Mouse (Mus musculus) forebrain, embryonic 11.5 days (tissue): Measurements from ENCODE around the gene Jade2. TPM values are rescaled to one million over a fixed set of nuclear protein-coding genes. Genes with fewer than 3 reads are reported as not detected.

Experiments used
- ATAC-seq: fragments of 200-750 bp; cut with Nextera tagmentation; replicated peaks from 2 replicates; pipeline ENCODE4 v1.8.0; 2017; ENCODE audit warnings: moderate TSS enrichment; ENCODE audit not compliant: low FRiP score
- DNase-seq: peaks from one replicate; pipeline ENCODE4 v3.0.0-alpha.2; 2017; ENCODE audit warnings: low spot score
- H3K27ac ChIP-seq: fragments of 300-500 bp; sonication (generic); 2 replicates; pipeline ENCODE4 v1.5.1; 2014; ENCODE audit warnings: low read depth, low read length
- H3K27me3 ChIP-seq: fragments of 300-500 bp; sonication (generic); 2 replicates; pipeline ENCODE4 v1.6.1; 2014; ENCODE audit warnings: mild to moderate bottlenecking, low read length, mixed read lengths; ENCODE audit not compliant: control insufficient read depth, insufficient read depth
- H3K36me3 ChIP-seq: fragments of 300-500 bp; sonication (generic); 2 replicates; pipeline ENCODE4 v1.6.1; 2014; ENCODE audit warnings: mild to moderate bottlenecking, low read length, moderate library complexity, mixed read lengths; ENCODE audit not compliant: control insufficient read depth, insufficient read depth
- H3K4me1 ChIP-seq: fragments of 300-500 bp; sonication (generic); replicated peaks from 2 replicates; pipeline ENCODE4 v1.6.1; 2014; ENCODE audit warnings: low read length, mixed read lengths; ENCODE audit not compliant: control insufficient read depth, insufficient read depth
- H3K4me2 ChIP-seq: fragments of 300-500 bp; sonication (generic); 2 replicates; pipeline ENCODE4 v1.6.1; 2014; ENCODE audit warnings: low read depth, mild to moderate bottlenecking, low read length, moderate library complexity, mixed read lengths; ENCODE audit not compliant: severe bottlenecking
- H3K4me3 ChIP-seq: fragments of 300-500 bp; sonication (generic); 2 replicates; pipeline ENCODE4 v1.5.1; 2014; ENCODE audit warnings: low read depth, low read length
- H3K9ac ChIP-seq: fragments of 300-500 bp; sonication (generic); 2 replicates; pipeline ENCODE4 v1.6.1; 2014; ENCODE audit warnings: low read length
- H3K9me3 ChIP-seq: fragments of 300-500 bp; sonication (generic); 2 replicates; pipeline ENCODE4 v1.6.1; 2016; ENCODE audit warnings: low read length, mixed read lengths; ENCODE audit not compliant: control insufficient read depth
- WGBS: fragments of 180-500 bp; shearing (Covaris S2); extraction: QIAGEN DNeasy Blood & Tissue Kit; methylation state at CpG from one replicate; pipeline ENCODE4 v1.1.7; 2014; 5-methylcytosine and 5-hydroxymethylcytosine counted together
- polyA plus RNA-seq: library from polyadenylated mRNA; unstranded; fragments of >200 nt; fragmentation: Nextera tagmentation; extraction: Ambion mirVana; gene quantifications from 2 replicates; pipeline ENCODE4 v1.2.1, GENCODE M21; 2014

The Jade2 gene
- polyA plus RNA-seq, 1 experiment from 2014 or later = 0.29 TPM

DNA sequence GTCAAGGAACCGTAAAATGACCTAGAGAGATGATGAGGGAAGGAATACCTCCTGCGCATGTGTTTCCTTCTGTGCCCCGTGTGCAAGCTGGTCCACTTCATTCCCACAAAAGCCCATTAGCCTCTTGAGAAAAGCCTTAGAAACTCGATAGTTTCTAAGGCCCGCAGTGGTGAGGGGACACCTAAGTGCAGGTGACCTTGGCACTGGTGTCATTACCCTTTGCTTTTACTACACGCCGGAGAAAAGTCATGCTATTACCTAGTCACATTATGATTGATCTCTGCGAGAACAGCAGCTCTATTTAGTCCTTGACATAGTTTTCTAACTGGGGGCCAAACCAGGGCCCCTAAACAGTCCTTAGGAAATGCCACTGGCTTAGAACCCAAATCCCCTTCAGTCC, 3.2 kb upstream of the Jade2 start:
- ATAC-seq (no peak), DNase-seq (no peak)
- no peak overlapping the region for H3K4me3 ChIP-seq
- peaks cover 13% of the 10 kb centered on the region; the same call in 1 of the 2 replicates for H3K4me1 ChIP-seq
- peaks cover 20% of the 10 kb centered on the region for H3K27me3 ChIP-seq
- no peaks in the 10 kb centered on the region for H3K9me3 ChIP-seq
- no peak overlapping the region for H3K4me2 ChIP-seq
- no peak overlapping the region for H3K9ac ChIP-seq
- H3K27ac ChIP-seq = no peak overlapping the region
- 86% methylated on average over 8 of the region's 8 CpGs for WGBS
- H3K36me3 ChIP-seq = no peaks in the 10 kb centered on the region

DNA sequence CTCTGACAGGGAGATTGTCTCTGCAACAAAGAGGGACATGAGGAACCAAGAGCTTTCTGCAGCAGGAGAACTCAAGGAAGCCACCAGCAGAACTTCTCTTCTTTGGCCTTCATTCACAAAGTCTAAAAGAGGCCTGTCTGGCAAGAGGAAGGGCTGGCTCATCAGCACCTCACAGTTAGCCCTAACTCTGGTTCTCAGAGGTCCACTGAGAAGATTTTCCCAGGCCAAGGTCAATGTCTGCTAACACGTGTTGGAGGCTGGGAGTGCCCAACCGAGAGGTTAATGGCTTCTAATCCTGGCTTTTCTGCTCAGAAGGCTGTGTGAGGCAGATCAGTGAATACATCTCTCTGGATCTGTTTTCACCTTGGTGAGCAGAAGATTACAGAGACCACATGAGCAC, 2.1 kb upstream of the Jade2 start:
- no peak for ATAC-seq
- H3K9ac ChIP-seq = no peak overlapping the region
- peaks cover 19% of the 10 kb centered on the region for H3K4me1 ChIP-seq
- no peak overlapping the region for H3K27ac ChIP-seq
- H3K27me3 ChIP-seq = peaks cover 20% of the 10 kb centered on the region
- no peak overlapping the region for H3K4me3 ChIP-seq
- H3K36me3 ChIP-seq = no peaks in the 10 kb centered on the region
- no peak overlapping the region for H3K4me2 ChIP-seq
- no peaks in the 10 kb centered on the region for H3K9me3 ChIP-seq
- DNase-seq = no peak
- 33% methylated on average over 2 of the region's 2 CpGs for WGBS

DNA sequence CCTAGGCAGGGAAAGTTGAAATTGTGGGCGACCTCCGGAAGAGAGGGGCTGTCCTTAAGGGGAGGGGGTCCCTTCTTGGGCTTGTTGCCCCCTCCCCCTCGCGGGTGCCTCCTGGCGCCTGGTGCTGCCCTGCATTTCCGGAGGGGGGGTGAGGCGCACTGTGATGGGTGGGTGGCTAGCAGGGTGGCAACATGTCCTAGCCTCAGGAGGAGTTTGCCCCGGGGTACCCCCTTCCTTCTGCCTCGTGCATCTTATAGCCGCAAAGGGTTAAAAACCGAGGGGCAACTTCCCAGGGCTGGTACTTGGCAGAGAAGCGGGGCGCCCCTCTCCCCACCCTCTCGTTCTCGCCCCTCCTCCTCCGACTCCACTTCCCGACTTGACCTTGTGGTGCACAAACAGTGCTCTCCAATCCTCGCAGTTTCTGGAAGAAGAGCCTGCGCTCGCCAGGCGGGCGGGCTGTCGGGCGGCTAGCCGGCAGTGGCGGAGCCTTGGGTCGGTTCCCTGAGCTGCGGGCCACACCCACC, 1.1 kb upstream of the Jade2 start:
- Histone ChIP-seq H3K4me1 (peaks cover 19% of the 10 kb centered on the region), H3K9me3 (no peaks in the 10 kb centered on the region), H3K27me3 (peaks cover 20% of the 10 kb centered on the region), H3K27ac (no peak overlapping the region), H3K9ac (peak overlapping the region; percentile 67), H3K4me3 (peak overlapping the region; percentile 61), H3K4me2 (peak overlapping the region; percentile 100), H3K36me3 (no peaks in the 10 kb centered on the region)
- DNase-seq (peak; percentile 74), ATAC-seq (peak; percentile 44)
- 1% methylated on average over 28 of the region's 28 CpGs for WGBS

DNA sequence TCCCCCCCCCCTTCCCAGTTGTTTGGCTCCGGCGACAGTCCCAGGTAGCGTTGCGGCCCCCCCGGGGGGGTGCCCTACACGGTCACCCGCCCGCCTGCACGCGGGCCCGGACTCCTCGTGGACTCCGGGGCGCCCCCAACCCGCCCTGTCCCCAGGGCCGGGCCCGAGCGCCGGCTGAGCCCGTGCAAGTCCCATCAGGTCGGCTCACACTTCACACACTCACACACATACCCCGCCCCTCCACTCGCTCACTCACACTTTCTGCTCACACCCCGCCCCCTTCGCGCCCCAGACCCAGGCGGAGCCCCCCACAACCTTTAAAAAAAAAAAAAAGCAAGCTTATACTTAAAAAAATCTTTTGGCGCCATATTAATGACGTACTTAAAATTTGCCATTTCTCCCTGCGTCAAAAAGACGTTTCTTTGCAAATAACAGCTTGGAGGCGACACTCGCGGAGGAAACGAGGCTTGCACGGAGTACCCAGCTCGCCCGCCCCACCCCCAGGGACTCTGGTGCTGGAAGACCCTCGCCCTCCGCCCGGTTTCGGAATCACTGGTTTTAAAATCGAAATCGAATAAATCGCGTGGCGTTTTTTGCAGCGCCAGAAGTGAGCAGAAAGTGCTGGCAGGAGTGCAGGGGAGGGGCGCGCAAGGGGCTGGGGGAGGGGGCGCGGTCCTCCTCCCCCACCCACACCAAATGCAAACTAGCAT, 520 bp upstream of the Jade2 start:
- peak; percentile 57 for ATAC-seq
- Histone ChIP-seq H3K4me1 (peaks cover 19% of the 10 kb centered on the region), H3K36me3 (no peaks in the 10 kb centered on the region), H3K4me3 (peak overlapping the region; percentile 61), H3K4me2 (peak overlapping the region; percentile 100), H3K9ac (peak overlapping the region; percentile 67), H3K27me3 (peaks cover 20% of the 10 kb centered on the region), H3K9me3 (no peaks in the 10 kb centered on the region), H3K27ac (no peak overlapping the region)
- under 1% methylated on average over 51 of the region's 52 CpGs for WGBS
- DNase-seq = peak; percentile 82

GRCm38 (mm10) chr11:51856616-51857080, 805 bp downstream of the Jade2 start:
- under 1% methylated on average over 41 of the region's 41 CpGs for WGBS
- H3K36me3 ChIP-seq = no peaks in the 10 kb centered on the region
- peak overlapping the region; percentile 61 for H3K4me3 ChIP-seq
- no peaks in the 10 kb centered on the region for H3K9me3 ChIP-seq
- peaks cover 20% of the 10 kb centered on the region for H3K27me3 ChIP-seq
- peak overlapping the region; percentile 67 for H3K9ac ChIP-seq
- 0 out of 2 replicates have a peak, but pooled peaks have one; percentile 3 for ATAC-seq
- no peak overlapping the region for H3K27ac ChIP-seq
- peak overlapping the region; percentile 100 for H3K4me2 ChIP-seq
- peaks cover 19% of the 10 kb centered on the region for H3K4me1 ChIP-seq
- peak; percentile 79 for DNase-seq

- peak overlapping the region; percentile 67 for H3K9ac ChIP-seq
- no peak overlapping the region for H3K27ac ChIP-seq
- no peaks in the 10 kb centered on the region for H3K9me3 ChIP-seq
- H3K4me1 ChIP-seq = peaks cover 19% of the 10 kb centered on the region
- H3K4me2 ChIP-seq = peak overlapping the region; percentile 100
- peaks cover 20% of the 10 kb centered on the region for H3K27me3 ChIP-seq
- under 1% methylated on average over 46 of the region's 47 CpGs for whole genome bisulfite sequencing
- peak overlapping the region; percentile 61 for H3K4me3 ChIP-seq
- H3K36me3 ChIP-seq = no peaks in the 10 kb centered on the region
- DNase-seq (peak; percentile 82), ATAC-seq (peak; percentile 64)
Measured at GRCm38 (mm10) chr11:51855818-51856615, 1.4 kb downstream of the Jade2 start.

GRCm38 (mm10) chr11:51854981-51855817, 2.3 kb downstream of the Jade2 start:
- H3K4me1 ChIP-seq = peaks cover 19% of the 10 kb centered on the region
- peak overlapping the region; percentile 35 for H3K9ac ChIP-seq
- peaks cover 20% of the 10 kb centered on the region for H3K27me3 ChIP-seq
- H3K27ac ChIP-seq = no peak overlapping the region
- no peaks in the 10 kb centered on the region for H3K9me3 ChIP-seq
- no peaks in the 10 kb centered on the region for H3K36me3 ChIP-seq
- H3K4me3 ChIP-seq = peak overlapping the region; percentile 61
- ATAC-seq (peak; percentile 75), DNase-seq (peak; percentile 93)
- WGBS = 2% methylated on average over 42 of the region's 42 CpGs
- H3K4me2 ChIP-seq = peak overlapping the region; percentile 100

DNA sequence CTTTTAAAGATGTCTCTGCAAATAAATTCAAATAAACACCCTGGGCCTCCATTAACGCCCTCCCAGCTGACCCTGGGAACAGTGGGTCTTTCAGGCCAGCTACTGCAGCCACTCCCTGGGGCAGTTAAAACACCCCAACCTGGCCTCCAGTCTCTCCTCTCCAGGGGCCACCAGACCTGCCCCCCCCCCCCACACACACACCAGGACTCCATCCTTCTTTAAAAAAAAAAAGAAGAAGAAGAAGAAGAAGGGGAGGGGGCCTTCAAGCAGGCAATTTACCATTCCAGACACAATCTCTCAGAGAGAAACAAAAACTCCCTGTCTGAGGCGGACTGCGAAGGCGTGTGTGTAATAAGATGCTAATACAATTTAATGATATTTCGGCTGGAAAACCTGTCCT, 4.9 kb downstream of the Jade2 start:
- Histone ChIP-seq H3K9ac (no peak overlapping the region), H3K4me1 (peaks cover 12% of the 10 kb centered on the region), H3K27me3 (peaks cover 10% of the 10 kb centered on the region), H3K27ac (no peak overlapping the region), H3K4me3 (no peak overlapping the region), H3K9me3 (no peaks in the 10 kb centered on the region), H3K36me3 (no peaks in the 10 kb centered on the region), H3K4me2 (no peak overlapping the region)
- WGBS = 67% methylated on average over 5 of the region's 5 CpGs
- ATAC-seq (no peak), DNase-seq (no peak)
